Mouse (Mus musculus) small intestine, adult 2 months (tissue): Measurements from ENCODE around the gene Galnt6.
"Not testable (repeated sequence)": the region's sequence is repeated elsewhere in the genome, so short reads cannot be mapped to it uniquely, and the experiment has no call there.

Source experiments
- CTCF ChIP-seq: fragments of 200-500 bp; IDR thresholded peaks from 2 replicates; pipeline ENCODE4 v1.5.1; 2012; ENCODE audit warnings: low read depth, mild to moderate bottlenecking, control low read depth, inconsistent platforms, low read length, moderate library complexity, mixed read lengths; ENCODE audit not compliant: insufficient replicate concordance, insufficient read length; ENCODE audit errors: extremely low read depth
- POLR2A ChIP-seq: fragments of 200-500 bp; IDR thresholded peaks from 2 replicates; pipeline ENCODE4 v1.6.1; 2012; ENCODE audit warnings: low read depth, mild to moderate bottlenecking, control low read depth, inconsistent platforms, low read length, moderate library complexity

GRCm38 (mm10) chr15:100769023-100769422, 39.8 kb upstream of the Galnt6 start:
- TF ChIP-seq CTCF, POLR2A: not testable (repeated sequence)
